ENCODE assay signal across 12 mouse cellular contexts in genomic region chr10:126924087-126924486, GRCm38 (mm10). TPM values are rescaled to one million over a fixed set of nuclear protein-coding genes. Genes with fewer than 3 reads are reported as not detected.
DNase-seq lines count a peak whose midpoint lies in the region; ATAC-seq and TF ChIP-seq lines count a peak whose summit lies in the region.
"Had no signal": no experiment of that assay in that cellular context is flagged by ENCODE, and none has a peak within 500 bp of the region (broad histone marks: within the 10 kb centered on the region; RNA-seq: fewer than 3 reads in every experiment).

No protein-coding gene starts in this region.

- TF ChIP-seq EP300 in lung, postnatal 0 days (IDR thresholded peaks at IDR 0.05): no peak
- no peak for TF ChIP-seq EP300 in stomach, postnatal 0 days (optimal IDR thresholded peaks at IDR 0.05)

- no peak overlapping the region for H3K4me3 ChIP-seq in embryonic facial prominence, embryonic 15.5 days (replicated peaks)
- no peak overlapping the region for H3K4me3 ChIP-seq in embryonic facial prominence, embryonic 10.5 days
- no peak overlapping the region for H3K4me3 ChIP-seq in lung, postnatal 0 days (ENCODE audit: low read depth, low read length)
- H3K4me3 ChIP-seq in stomach, postnatal 0 days (ENCODE audit: low read depth, low read length): no peak overlapping the region
- H3K4me3 ChIP-seq in forebrain, postnatal 0 days (ENCODE audit: low read depth, low read length): no peak overlapping the region
- H3K4me3 ChIP-seq: limb, embryonic 12.5 days; lung, embryonic 15.5 days had no signal

- H3K27ac ChIP-seq in embryonic facial prominence, embryonic 15.5 days (replicated peaks): 0 out of 2 replicates have a peak overlapping the region, but pooled peaks have one; percentile 31
- H3K27ac ChIP-seq in embryonic facial prominence, embryonic 10.5 days (replicated peaks): no peak overlapping the region
- H3K27ac ChIP-seq in lung, postnatal 0 days (ENCODE audit: low read length): no peak overlapping the region
- peak overlapping the region; percentile 58; the same call in 1 of the 2 replicates for H3K27ac ChIP-seq in stomach, postnatal 0 days (replicated peaks)
- H3K27ac ChIP-seq in forebrain, postnatal 0 days (ENCODE audit: low read depth, low read length): no peak overlapping the region
- H3K27ac ChIP-seq: limb, embryonic 12.5 days; lung, embryonic 15.5 days had no signal

- H3K4me2 ChIP-seq in embryonic facial prominence, embryonic 15.5 days (replicated peaks): no peak overlapping the region
- no peak overlapping the region for H3K4me2 ChIP-seq in lung, postnatal 0 days (replicated peaks; ENCODE audit: low read depth, low read length)
- H3K4me2 ChIP-seq in stomach, postnatal 0 days (replicated peaks; ENCODE audit: low read depth): no peak overlapping the region
- no peak overlapping the region for H3K4me2 ChIP-seq in forebrain, postnatal 0 days (ENCODE audit: low read depth)
- H3K4me2 ChIP-seq: limb, embryonic 12.5 days; lung, embryonic 15.5 days had no signal

- H3K9ac ChIP-seq in embryonic facial prominence, embryonic 15.5 days: no peak overlapping the region
- H3K9ac ChIP-seq in lung, postnatal 0 days (replicated peaks; ENCODE audit: low read depth): no peak overlapping the region
- no peak overlapping the region for H3K9ac ChIP-seq in stomach, postnatal 0 days (ENCODE audit: low read length)
- H3K9ac ChIP-seq in forebrain, postnatal 0 days: no peak overlapping the region
- H3K9ac ChIP-seq: limb, embryonic 12.5 days; lung, embryonic 15.5 days had no signal

- H3K27me3 ChIP-seq in embryonic facial prominence, embryonic 15.5 days: no peaks in the 10 kb centered on the region
- H3K27me3 ChIP-seq in embryonic facial prominence, embryonic 10.5 days (replicated peaks; ENCODE audit: low read depth, poor library complexity, severe bottlenecking): peaks cover 37% of the 10 kb centered on the region
- no peaks in the 10 kb centered on the region for H3K27me3 ChIP-seq in lung, postnatal 0 days (replicated peaks; ENCODE audit: insufficient read depth, low read length)
- no peaks in the 10 kb centered on the region for H3K27me3 ChIP-seq in stomach, postnatal 0 days (ENCODE audit: control insufficient read depth, insufficient read depth, low read length)
- H3K27me3 ChIP-seq in forebrain, postnatal 0 days (ENCODE audit: insufficient read depth, low read length): no peaks in the 10 kb centered on the region
- H3K27me3 ChIP-seq: lung, embryonic 15.5 days had no signal

- H3K4me1 ChIP-seq in embryonic facial prominence, embryonic 15.5 days: peaks cover 40% of the 10 kb centered on the region
- peaks cover 26% of the 10 kb centered on the region for H3K4me1 ChIP-seq in embryonic facial prominence, embryonic 10.5 days
- peaks cover 12% of the 10 kb centered on the region for H3K4me1 ChIP-seq in lung, postnatal 0 days (ENCODE audit: insufficient read depth, low read depth, low read length)
- peaks cover 12% of the 10 kb centered on the region for H3K4me1 ChIP-seq in stomach, postnatal 0 days (replicated peaks; ENCODE audit: control insufficient read depth, insufficient read depth)
- peaks cover 15% of the 10 kb centered on the region for H3K4me1 ChIP-seq in forebrain, postnatal 0 days (ENCODE audit: insufficient read depth)

- DNase-seq in embryonic facial prominence, embryonic 10.5 days (ENCODE audit: low spot score): no peak
- peak; percentile 50 for DNase-seq in lung, postnatal 0 days (ENCODE audit: low spot score)
- no peak for DNase-seq in lung, postnatal 36 days
- DNase-seq in fibroblast of lung, adult 2 months (ENCODE audit: low read depth): peak; percentile 44
- peak; percentile 21 for DNase-seq in stomach, postnatal 0 days (ENCODE audit: low spot score)
- no peak for DNase-seq in forebrain, postnatal 0 days
- no peak for DNase-seq in embryo, embryonic 10 days (ENCODE audit: low spot score)
- DNase-seq: adrenal gland, postnatal 14 days had no signal

- TF ChIP-seq CTCF in lung, postnatal 0 days (IDR thresholded peaks at IDR 0.05): no peak
- TF ChIP-seq CTCF in stomach, postnatal 0 days (IDR thresholded peaks at IDR 0.05; ENCODE audit: low read depth): no peak
- no peak for TF ChIP-seq CTCF in forebrain, postnatal 0 days (IDR thresholded peaks at IDR 0.05; ENCODE audit: low read depth)

- whole genome bisulfite sequencing in embryonic facial prominence, embryonic 15.5 days: 40% methylated on average over 3 of the region's 3 CpGs
- 65% methylated on average over 3 of the region's 3 CpGs for WGBS in embryonic facial prominence, embryonic 10.5 days
- 53% methylated on average over 3 of the region's 3 CpGs for WGBS in lung, postnatal 0 days
- WGBS in stomach, postnatal 0 days: 38% methylated on average over 3 of the region's 3 CpGs
- WGBS in forebrain, postnatal 0 days: 39% methylated on average over 3 of the region's 3 CpGs

- H3K36me3 ChIP-seq in embryonic facial prominence, embryonic 15.5 days: no peaks in the 10 kb centered on the region
- no peaks in the 10 kb centered on the region for H3K36me3 ChIP-seq in embryonic facial prominence, embryonic 10.5 days (replicated peaks)
- H3K36me3 ChIP-seq in lung, postnatal 0 days (ENCODE audit: insufficient read depth, low read length): no peaks in the 10 kb centered on the region
- H3K36me3 ChIP-seq in stomach, postnatal 0 days (ENCODE audit: control insufficient read depth, insufficient read depth, low read length): no peaks in the 10 kb centered on the region
- no peaks in the 10 kb centered on the region for H3K36me3 ChIP-seq in forebrain, postnatal 0 days (ENCODE audit: insufficient read depth)
- H3K36me3 ChIP-seq: limb, embryonic 12.5 days; lung, embryonic 15.5 days had no signal

- no peaks in the 10 kb centered on the region; the same call in 1 of the 2 replicates for H3K9me3 ChIP-seq in embryonic facial prominence, embryonic 15.5 days (replicated peaks)
- peaks cover 11% of the 10 kb centered on the region for H3K9me3 ChIP-seq in embryonic facial prominence, embryonic 10.5 days
- H3K9me3 ChIP-seq in lung, postnatal 0 days (ENCODE audit: low read length): no peaks in the 10 kb centered on the region
- no peaks in the 10 kb centered on the region; the same call in 1 of the 2 replicates for H3K9me3 ChIP-seq in stomach, postnatal 0 days (ENCODE audit: control insufficient read depth, low read length)
- no peaks in the 10 kb centered on the region for H3K9me3 ChIP-seq in forebrain, postnatal 0 days (ENCODE audit: low read length)

- no peak for ATAC-seq in embryonic facial prominence, embryonic 15.5 days (ENCODE audit: insufficient number of reproducible peaks, low FRiP score, low TSS enrichment, low read depth)
- no peak for ATAC-seq in lung, postnatal 0 days
- no peak for ATAC-seq in stomach, postnatal 0 days (ENCODE audit: low FRiP score, low TSS enrichment)
- ATAC-seq in forebrain, postnatal 0 days: no peak
- ATAC-seq: midbrain, embryonic 16.5 days had no signal

RNA-seq across cellular contexts. Expression of gene Atp23, which starts 22.9 kb away (rescaled TPM):
- 16.0 and 16.5 TPM in 2 replicates for polyA plus RNA-seq in embryonic facial prominence, embryonic 15.5 days (2015; fragmentation: Nextera tagmentation; extraction: Ambion mirVana)
- 20.0 and 22.6 TPM in 2 replicates for polyA plus RNA-seq in embryonic facial prominence, embryonic 10.5 days (2016; fragmentation: Nextera tagmentation; extraction: Ambion mirVana)
- polyA plus RNA-seq in lung, postnatal 0 days (2015; fragmentation: Nextera tagmentation; extraction: Ambion mirVana): 6.7 and 7.4 TPM in 2 replicates
- polyA plus RNA-seq in stomach, postnatal 0 days (2015; fragmentation: Nextera tagmentation; extraction: Ambion mirVana): 9.1 and 10.3 TPM in 2 replicates
- 11.8 and 13.7 TPM in 2 replicates for total RNA-seq in forebrain, postnatal 0 days (2014; rRNA removed)
- 14.6 and 16.7 TPM in 2 replicates for polyA plus RNA-seq in forebrain, postnatal 0 days (2015; fragmentation: Nextera tagmentation; extraction: Ambion mirVana)

RNA-seq across cellular contexts. Expression of gene Ctdsp2, which starts 54.4 kb away (rescaled TPM):
- 92.5 and 93.9 TPM in 2 replicates for polyA plus RNA-seq in embryonic facial prominence, embryonic 15.5 days (2015; fragmentation: Nextera tagmentation; extraction: Ambion mirVana)
- 46.2 and 49.3 TPM in 2 replicates for polyA plus RNA-seq in embryonic facial prominence, embryonic 10.5 days (2016; fragmentation: Nextera tagmentation; extraction: Ambion mirVana)
- 63.9 and 67.9 TPM in 2 replicates for polyA plus RNA-seq in lung, postnatal 0 days (2015; fragmentation: Nextera tagmentation; extraction: Ambion mirVana)
- polyA plus RNA-seq in stomach, postnatal 0 days (2015; fragmentation: Nextera tagmentation; extraction: Ambion mirVana): 29.1 and 33.0 TPM in 2 replicates
- 45.9 and 56.0 TPM in 2 replicates for total RNA-seq in forebrain, postnatal 0 days (2014; rRNA removed)
- 12.8 and 14.4 TPM in 2 replicates for polyA plus RNA-seq in forebrain, postnatal 0 days (2015; fragmentation: Nextera tagmentation; extraction: Ambion mirVana)

Comparison
In these comparisons a context has a peak if more than half of its experiments do, and no peak if none do; other contexts are left out.
1. H3K27ac ChIP-seq: peak in embryonic facial prominence, embryonic 15.5 days (single experiment) and stomach, postnatal 0 days (single experiment); none in embryonic facial prominence, embryonic 10.5 days (single experiment), lung, postnatal 0 days (single experiment) and forebrain, postnatal 0 days (single experiment).
2. DNase-seq: peak in lung, postnatal 0 days (single experiment), fibroblast of lung, adult 2 months (single experiment) and stomach, postnatal 0 days (single experiment); none in embryonic facial prominence, embryonic 10.5 days (single experiment), lung, postnatal 36 days (single experiment), forebrain, postnatal 0 days (single experiment) and embryo, embryonic 10 days (single experiment).